Mouse (Mus musculus): ENCODE results near the gene Krt90.

Gene Krt90

GRCm38 (mm10) chr15:101562850-101563249, at the start of gene Krt90:
Gene Krt90, minus strand, starts transcription at chr15:101562950.
- no peak for DNase-seq (ENCODE audit: low read depth, low spot score)

- no peak for DNase-seq (ENCODE audit: low read depth, low spot score)
These were observed 36.4 kb upstream of the Krt90 start for GRCm38 (mm10) chr15:101599123-101599522.

- peak; percentile 65 for DNase-seq (ENCODE audit: low read depth, low spot score)
These were observed 25.5 kb upstream of the Krt90 start for GRCm38 (mm10) chr15:101588216-101588615.

GRCm38 (mm10) chr15:101584456-101584855, 21.7 kb upstream of the Krt90 start:
- DNase-seq (ENCODE audit: low read depth, low spot score), result no peak

- DNase-seq (ENCODE audit: low read depth, low spot score), result no peak
These were observed 20.6 kb upstream of the Krt90 start for GRCm38 (mm10) chr15:101583211-101583965.

- no peak for DNase-seq (ENCODE audit: low read depth, low spot score)
These were observed 19.0 kb upstream of the Krt90 start for GRCm38 (mm10) chr15:101581701-101582100.

GRCm38 (mm10) chr15:101575506-101575905, 12.8 kb upstream of the Krt90 start:
- no peak for DNase-seq (ENCODE audit: low read depth, low spot score)

- no peak for DNase-seq (ENCODE audit: low read depth, low spot score)
These were observed 11.1 kb upstream of the Krt90 start, which contains the start of gene Krt75 for GRCm38 (mm10) chr15:101573796-101574345. Gene Krt75, minus strand, starts transcription at chr15:101573904.

GRCm38 (mm10) chr15:101567780-101568179, 5.0 kb upstream of the Krt90 start:
- DNase-seq (ENCODE audit: low read depth, low spot score), result peak; percentile 14

GRCm38 (mm10) chr15:101558034-101558646, 4.6 kb downstream of the Krt90 start:
- peak; percentile 16 for DNase-seq (ENCODE audit: low read depth, low spot score)

- peak; percentile 17 for DNase-seq (ENCODE audit: low read depth, low spot score)
These were observed 9.6 kb downstream of the Krt90 start for GRCm38 (mm10) chr15:101553169-101553568.

GRCm38 (mm10) chr15:101552188-101552587, 10.6 kb downstream of the Krt90 start:
- no peak for DNase-seq (ENCODE audit: low read depth, low spot score)

GRCm38 (mm10) chr15:101550567-101550966, 12.2 kb downstream of the Krt90 start, which contains the start of gene Krt82:
Gene Krt82, minus strand, starts transcription at chr15:101550667.
- DNase-seq (ENCODE audit: low read depth, low spot score), result no peak

- no peak for DNase-seq (ENCODE audit: low read depth, low spot score)
These were observed 18.3 kb downstream of the Krt90 start for GRCm38 (mm10) chr15:101544478-101544877.

- peak; percentile 17 for DNase-seq (ENCODE audit: low read depth, low spot score)
These were observed 20.2 kb downstream of the Krt90 start for GRCm38 (mm10) chr15:101542543-101542942.

- DNase-seq (ENCODE audit: low read depth, low spot score), result no peak
These were observed 24.2 kb downstream of the Krt90 start for GRCm38 (mm10) chr15:101538580-101538900.

- DNase-seq (ENCODE audit: low read depth, low spot score), result no peak
These were observed 24.7 kb downstream of the Krt90 start for GRCm38 (mm10) chr15:101537864-101538579.

GRCm38 (mm10) chr15:101536054-101536850, 26.5 kb downstream of the Krt90 start:
- no peak for DNase-seq (ENCODE audit: low read depth, low spot score)

GRCm38 (mm10) chr15:101532720-101533119, 30.0 kb downstream of the Krt90 start, which contains the start of gene Krt84:
Gene Krt84, minus strand, starts transcription at chr15:101532820.
- no peak for DNase-seq (ENCODE audit: low read depth, low spot score)

- no peak for DNase-seq (ENCODE audit: low read depth, low spot score)
These were observed 40.1 kb downstream of the Krt90 start for GRCm38 (mm10) chr15:101522556-101523232.

- peak; percentile 55 for DNase-seq (ENCODE audit: low read depth, low spot score)
These were observed 43.0 kb downstream of the Krt90 start for GRCm38 (mm10) chr15:101519792-101520191.

Data from ES-CJ7 (cell line).